Mouse (Mus musculus) liver, embryonic 14.5 days (tissue): ENCODE results near the gene Ern2. TPM values are rescaled to one million over a fixed set of nuclear protein-coding genes. Genes with fewer than 3 reads are reported as not detected.

Experiments used
- ATAC-seq: fragments of 200-750 bp; cut with Nextera tagmentation; 2 replicates; pipeline ENCODE4 v1.8.0; 2017; ENCODE audit warnings: moderate number of reproducible peaks, mild to moderate bottlenecking, moderate library complexity; ENCODE audit not compliant: insufficient read depth
- DNase-seq, 3 experiments: peaks; one replicate each; pipeline ENCODE4 v3.0.0-alpha.2; 2012 to 2013; ENCODE audit warnings: low read depth in 3 of 3, low spot score in 3 of 3
- H3K27ac ChIP-seq: fragments of 300-500 bp; sonication (generic); 2 replicates; pipeline ENCODE4 v1.5.1; 2014; ENCODE audit warnings: moderate library complexity, mild to moderate bottlenecking, control low read depth, inconsistent platforms
- H3K27me3 ChIP-seq: fragments of 300-500 bp; sonication (generic); 2 replicates; pipeline ENCODE4 v1.6.1; 2014; ENCODE audit warnings: mild to moderate bottlenecking, low read length, moderate library complexity; ENCODE audit not compliant: control insufficient read depth, insufficient read depth
- H3K36me3 ChIP-seq: fragments of 300-500 bp; sonication (generic); replicated peaks from 2 replicates; pipeline ENCODE4 v1.6.1; 2014; ENCODE audit warnings: low read depth; ENCODE audit not compliant: control insufficient read depth, insufficient read depth
- H3K4me1 ChIP-seq, 2 experiments: fragments of 200-500 bp in 1 of 2; fragments of 300-500 bp in 1 of 2; sonication (generic) in 1 of 2; replicated peaks; 2 replicates each; pipeline ENCODE4 v1.6.1; 2012 to 2014; ENCODE audit warnings: antibody characterized with exemption in 1 of 2, inconsistent platforms in 1 of 2, low read length in 1 of 2; ENCODE audit not compliant: control insufficient read depth in 2 of 2, insufficient read depth in 2 of 2
- H3K4me2 ChIP-seq: fragments of 300-500 bp; sonication (generic); 2 replicates; pipeline ENCODE4 v1.6.1; 2014; ENCODE audit warnings: low read depth, mild to moderate bottlenecking, control low read depth, moderate library complexity
- H3K4me3 ChIP-seq, 2 experiments: fragments of 200-500 bp in 1 of 2; fragments of 300-500 bp in 1 of 2; sonication (generic) in 1 of 2; 2 replicates each; pipeline ENCODE4 v1.5.1; 2012 to 2014; ENCODE audit warnings: low read depth in 2 of 2, low read length in 2 of 2, mild to moderate bottlenecking in 2 of 2, control low read depth in 1 of 2, inconsistent platforms in 1 of 2, moderate library complexity in 1 of 2; ENCODE audit not compliant: insufficient read depth in 1 of 2
- H3K9ac ChIP-seq: fragments of 300-500 bp; sonication (generic); replicated peaks from 2 replicates; pipeline ENCODE4 v1.6.1; 2014; ENCODE audit warnings: mild to moderate bottlenecking, control low read depth, moderate library complexity
- H3K9me3 ChIP-seq: fragments of 300-500 bp; sonication (generic); 2 replicates; pipeline ENCODE4 v1.6.1; 2016; ENCODE audit warnings: low read length, mixed read lengths; ENCODE audit not compliant: control insufficient read depth
- CTCF ChIP-seq: IDR thresholded peaks from 2 replicates; pipeline ENCODE4 v1.5.1; 2016; ENCODE audit warnings: antibody characterized with exemption, low read depth, control low read depth
- EP300 ChIP-seq: IDR thresholded peaks from 2 replicates; pipeline ENCODE4 v1.6.1; 2016; ENCODE audit warnings: antibody characterized with exemption, low read depth
- WGBS: fragments of 180-500 bp; shearing (Covaris S2); extraction: QIAGEN DNeasy Blood & Tissue Kit; methylation state at CpG from one replicate; pipeline ENCODE4 v1.1.7; 2014; ENCODE audit not compliant: insufficient replicate concordance; 5-methylcytosine and 5-hydroxymethylcytosine counted together
- polyA plus RNA-seq, 2 experiments: library from polyadenylated mRNA; depleted of rRNA in 1 of 2; stranded (reverse) in 1 of 2; unstranded in 1 of 2; fragments of >200 nt; fragmentation: Nextera tagmentation in 1 of 2; extraction: Ambion mirVana in 1 of 2; gene quantifications; 2 replicates each; pipeline versions ENCODE4 v1.2.1 to v1.2.3; 2012 to 2014

Ern2 gene
- polyA plus RNA-seq, 2 experiments: not detected

DNA sequence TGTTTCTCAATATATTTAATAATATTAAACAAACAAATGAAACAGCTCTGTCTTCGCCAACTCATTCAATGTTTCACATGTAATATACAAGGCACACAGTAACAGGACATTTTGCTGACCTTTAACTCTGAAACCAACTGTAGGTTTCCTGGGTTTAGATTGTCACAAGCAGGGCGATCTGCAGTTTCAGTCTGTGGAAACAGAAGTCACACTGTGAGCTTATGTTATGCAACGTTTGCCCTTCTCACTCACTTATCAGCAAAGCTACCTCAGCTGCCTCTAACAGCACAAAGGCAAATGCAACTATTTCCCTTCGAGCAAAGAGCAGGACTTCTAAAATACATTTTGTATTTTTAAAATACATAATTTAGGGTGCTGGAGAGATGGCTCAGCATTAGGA is 62.5 kb downstream of the Ern2 start:
- no peaks in the 10 kb centered on the region for H3K9me3 ChIP-seq
- no peaks in the 10 kb centered on the region for H3K4me1 ChIP-seq
- no peak for TF ChIP-seq CTCF
- no peak for TF ChIP-seq EP300
- H3K27ac ChIP-seq: no peak overlapping the region
- H3K9ac ChIP-seq: no peak overlapping the region
- H3K36me3 ChIP-seq: peaks cover 57% of the 10 kb centered on the region
- no peak overlapping the region for H3K4me3 ChIP-seq
- H3K4me2 ChIP-seq: no peak overlapping the region
- ATAC-seq: no peak
- WGBS: 67% methylated on average over 4 of the region's 4 CpGs
- no peaks in the 10 kb centered on the region for H3K27me3 ChIP-seq
- DNase-seq: no peak

Other genes starting within 250 kb of the Ern2 start
- gene Cog7, start 204.5 kb downstream of the Ern2 start, polyA plus RNA-seq (2012; rRNA removed): 5.6 and 7.2 TPM in 2 replicates
- gene Cog7, start 204.5 kb downstream of the Ern2 start, polyA plus RNA-seq (2014; fragmentation: Nextera tagmentation; extraction: Ambion mirVana): 4.7 and 4.8 TPM in 2 replicates
- gene Gga2, start 165.0 kb downstream of the Ern2 start, polyA plus RNA-seq (2012; rRNA removed): 21.9 and 23.5 TPM in 2 replicates
- gene Gga2, start 165.0 kb downstream of the Ern2 start, polyA plus RNA-seq (2014; fragmentation: Nextera tagmentation; extraction: Ambion mirVana): 18.2 and 21.4 TPM in 2 replicates
- gene Ubfd1, start 119.0 kb downstream of the Ern2 start, polyA plus RNA-seq (2012; rRNA removed): 11.3 and 11.7 TPM in 2 replicates
- gene Ubfd1, start 119.0 kb downstream of the Ern2 start, polyA plus RNA-seq (2014; fragmentation: Nextera tagmentation; extraction: Ambion mirVana): 16.9 and 20.5 TPM in 2 replicates
- 3.7 and 4.0 TPM in 2 replicates for gene Ears2, start 118.9 kb downstream of the Ern2 start, polyA plus RNA-seq (2012; rRNA removed)
- gene Ears2, start 118.9 kb downstream of the Ern2 start, polyA plus RNA-seq (2014; fragmentation: Nextera tagmentation; extraction: Ambion mirVana): 6.9 and 7.9 TPM in 2 replicates
- 32.6 and 58.5 TPM in 2 replicates for gene Ndufab1, start 84.3 kb downstream of the Ern2 start, polyA plus RNA-seq (2012; rRNA removed)
- 419 and 440 TPM in 2 replicates for gene Ndufab1, start 84.3 kb downstream of the Ern2 start, polyA plus RNA-seq (2014; fragmentation: Nextera tagmentation; extraction: Ambion mirVana)
- 8.7 and 9.4 TPM in 2 replicates for gene Palb2, start 53.2 kb downstream of the Ern2 start, polyA plus RNA-seq (2012; rRNA removed)
- gene Palb2, start 53.2 kb downstream of the Ern2 start, polyA plus RNA-seq (2014; fragmentation: Nextera tagmentation; extraction: Ambion mirVana): 10.7 and 13.9 TPM in 2 replicates
- 29.6 and 32.6 TPM in 2 replicates for gene Dctn5, start 53.2 kb downstream of the Ern2 start, polyA plus RNA-seq (2012; rRNA removed)
- 38.5 and 39.0 TPM in 2 replicates for gene Dctn5, start 53.2 kb downstream of the Ern2 start, polyA plus RNA-seq (2014; fragmentation: Nextera tagmentation; extraction: Ambion mirVana)
- gene Plk1, start 26.8 kb downstream of the Ern2 start, polyA plus RNA-seq (2012; rRNA removed): 53.5 and 59.6 TPM in 2 replicates
- gene Plk1, start 26.8 kb downstream of the Ern2 start, polyA plus RNA-seq (2014; fragmentation: Nextera tagmentation; extraction: Ambion mirVana): 77.0 and 87.0 TPM in 2 replicates
- 1.2 and 1.4 TPM in 2 replicates for gene Chp2, start 33.3 kb upstream of the Ern2 start, polyA plus RNA-seq (2012; rRNA removed)
- gene Chp2, start 33.3 kb upstream of the Ern2 start, polyA plus RNA-seq (2014; fragmentation: Nextera tagmentation; extraction: Ambion mirVana): 0.50 and 0.71 TPM in 2 replicates
- 1.6 TPM in 2 replicates for gene Prkcb, start 102.5 kb upstream of the Ern2 start, polyA plus RNA-seq (2012; rRNA removed)
- gene Prkcb, start 102.5 kb upstream of the Ern2 start, polyA plus RNA-seq (2014; fragmentation: Nextera tagmentation; extraction: Ambion mirVana): 2.3 and 2.4 TPM in 2 replicates